25 mouse cellular contexts compared by ENCODE assay signal in the genomic region with DNA sequence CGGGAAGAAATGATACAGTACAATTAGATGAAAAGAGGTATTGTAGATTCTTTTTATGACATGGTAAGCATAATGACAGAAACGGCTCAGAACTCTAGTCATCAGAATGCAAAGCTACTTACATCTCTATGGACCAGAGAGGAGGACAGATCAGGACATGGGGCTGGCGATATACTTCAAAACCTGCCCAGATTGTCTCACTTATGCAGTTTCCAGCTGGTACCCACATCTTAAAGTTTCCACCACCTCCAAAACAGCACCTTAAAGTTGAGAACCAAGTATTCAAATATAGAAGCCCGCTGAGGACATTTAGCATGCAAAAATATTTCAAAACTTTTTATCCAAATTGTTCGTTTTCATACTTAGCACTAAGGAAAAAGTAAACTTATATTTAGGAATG.
DNase-seq lines count a peak whose midpoint lies in the region; ATAC-seq and TF ChIP-seq lines count a peak whose summit lies in the region.
"Had no signal": no experiment of that assay in that cellular context is flagged by ENCODE, and none has a peak within 500 bp of the region (broad histone marks: within the 10 kb centered on the region; RNA-seq: fewer than 3 reads in every experiment).

No protein-coding gene starts in this region.

- no peak for DNase-seq in frontal cortex, postnatal 14 days (ENCODE audit: low spot score in 2 of 2)
- peak; percentile 8 for DNase-seq in right cerebral cortex, adult 18-20 months
- no peak for DNase-seq in right cerebral cortex, postnatal 10 days (ENCODE audit: low spot score in 2 of 2)
- DNase-seq in lung, adult 2 months: no peak
- DNase-seq: adrenal gland, adult 8-10 months; adrenal gland, postnatal 14 days; adrenal gland, postnatal 36 days; B cell, adult 2 months; cerebellum, adult 11 months; cerebellum, adult 18-20 months; cerebellum, adult 8-10 months; cerebellum, adult 9-11 months; cerebellum, postnatal 14 days; cerebellum, postnatal 36 days; embryo, embryonic 11 days; forebrain, postnatal 0 days had no signal

- TF ChIP-seq CTCF in lung, adult 2 months (IDR thresholded peaks at IDR 0.05; ENCODE audit: insufficient read depth, low read length): no peak

- ATAC-seq in frontal cortex, adult (ENCODE audit: low TSS enrichment): peak; percentile 93
- ATAC-seq: activated CD4-positive, CD25-positive, alpha-beta regulatory T cell, adult 4 months; CD4-positive, CD25-positive, alpha-beta regulatory T cell, adult 4 months; forebrain, embryonic 13.5 days; forebrain, embryonic 15.5 days; forebrain, postnatal 0 days; Patski had no signal

- WGBS in lung, adult 2 months: 83% methylated on average over 5 of the region's 5 CpGs

- TF ChIP-seq POLR2A in lung, adult 2 months (IDR thresholded peaks at IDR 0.05; ENCODE audit: borderline replicate concordance, extremely low read depth, low read depth, low read length): no peak

- H3K4me3 ChIP-seq in lung, adult 2 months (replicated peaks; ENCODE audit: extremely low read depth, low read depth, low read length): no peak overlapping the region
- H3K4me3 ChIP-seq: embryonic facial prominence, embryonic 13.5 days; embryonic facial prominence, embryonic 15.5 days; erythroblast, embryonic 14.5 days; forebrain, embryonic 13.5 days; forebrain, embryonic 15.5 days had no signal

- H3K4me1 ChIP-seq in lung, adult 2 months (ENCODE audit: control insufficient read depth, insufficient read depth, low read length): no peaks in the 10 kb centered on the region
- H3K4me1 ChIP-seq: embryonic facial prominence, embryonic 13.5 days; embryonic facial prominence, embryonic 15.5 days; forebrain, embryonic 13.5 days; forebrain, embryonic 15.5 days had no signal
